Mouse (Mus musculus): ENCODE results near the gene Pole.

Pole gene

GRCm38 (mm10) chr5:110285770-110286445 lies at the start of gene Pole, which contains the start of gene Pxmp2:
TSS of gene Pole (plus strand) at chr5:110286306.
TSS of gene Pxmp2 (minus strand) at chr5:110286186.
- DNase-seq (ENCODE audit: low read depth, low spot score), result peak; percentile 23

GRCm38 (mm10) chr5:110244091-110244490 lies 42.0 kb upstream of the Pole start:
- DNase-seq (ENCODE audit: low read depth, low spot score), result no peak

GRCm38 (mm10) chr5:110266941-110267340 lies 19.2 kb upstream of the Pole start:
- DNase-seq (ENCODE audit: low read depth, low spot score), result no peak

- DNase-seq (ENCODE audit: low read depth, low spot score), result peak; percentile 67
Observed at GRCm38 (mm10) chr5:110269141-110270101, 16.7 kb upstream of the Pole start, which contains the start of gene Pgam5. TSS of gene Pgam5 (minus strand) at chr5:110269913.

- DNase-seq (ENCODE audit: low read depth, low spot score), result no peak
Observed at GRCm38 (mm10) chr5:110270242-110270641, 15.9 kb upstream of the Pole start.

- peak; percentile 15 for DNase-seq (ENCODE audit: low read depth, low spot score)
Observed at GRCm38 (mm10) chr5:110274147-110274546, 12.0 kb upstream of the Pole start.

- DNase-seq (ENCODE audit: low read depth, low spot score), result no peak
Observed at GRCm38 (mm10) chr5:110274846-110275245, 11.3 kb upstream of the Pole start.

- no peak for DNase-seq (ENCODE audit: low read depth, low spot score)
Observed at GRCm38 (mm10) chr5:110276391-110276790, 9.7 kb upstream of the Pole start.

- no peak for DNase-seq (ENCODE audit: low read depth, low spot score)
Observed at GRCm38 (mm10) chr5:110276910-110277309, 9.2 kb upstream of the Pole start.

GRCm38 (mm10) chr5:110281984-110282383 lies 4.1 kb upstream of the Pole start:
- no peak for DNase-seq (ENCODE audit: low read depth, low spot score)

- DNase-seq (ENCODE audit: low read depth, low spot score), result no peak
Observed at GRCm38 (mm10) chr5:110284536-110284935, 1.6 kb upstream of the Pole start.

GRCm38 (mm10) chr5:110285156-110285555 lies 950 bp upstream of the Pole start:
- no peak for DNase-seq (ENCODE audit: low read depth, low spot score)

- DNase-seq (ENCODE audit: low read depth, low spot score), result no peak
Observed at GRCm38 (mm10) chr5:110286446-110287083, 459 bp downstream of the Pole start.

GRCm38 (mm10) chr5:110287084-110287475 lies 974 bp downstream of the Pole start:
- DNase-seq (ENCODE audit: low read depth, low spot score), result no peak

- no peak for DNase-seq (ENCODE audit: low read depth, low spot score)
Observed at GRCm38 (mm10) chr5:110291649-110292048, 5.5 kb downstream of the Pole start.

GRCm38 (mm10) chr5:110296637-110297036 lies 10.5 kb downstream of the Pole start:
- DNase-seq (ENCODE audit: low read depth, low spot score), result no peak

GRCm38 (mm10) chr5:110300591-110300990 lies 14.5 kb downstream of the Pole start:
- no peak for DNase-seq (ENCODE audit: low read depth, low spot score)

GRCm38 (mm10) chr5:110308861-110309260 lies 22.8 kb downstream of the Pole start:
- no peak for DNase-seq (ENCODE audit: low read depth, low spot score)

GRCm38 (mm10) chr5:110313127-110313526 lies 27.0 kb downstream of the Pole start:
- no peak for DNase-seq (ENCODE audit: low read depth, low spot score)

GRCm38 (mm10) chr5:110330508-110330907 lies 44.4 kb downstream of the Pole start:
- no peak for DNase-seq (ENCODE audit: low read depth, low spot score)

- no peak for DNase-seq (ENCODE audit: low read depth, low spot score)
Observed at GRCm38 (mm10) chr5:110338792-110339191, 52.7 kb downstream of the Pole start.
